Mouse (Mus musculus) olfactory bulb, adult 2 months (tissue): ENCODE results near the gene Minpp1. TPM values are rescaled to one million over a fixed set of nuclear protein-coding genes. Genes with fewer than 3 reads are reported as not detected.

ENCODE experiments used
- H3K27ac ChIP-seq: fragments of 200-500 bp; 2 replicates; pipeline ENCODE4 v1.5.1; 2012; ENCODE audit warnings: low read depth, low read length; ENCODE audit not compliant: insufficient read depth
- H3K4me1 ChIP-seq: fragments of 200-500 bp; 2 replicates; pipeline ENCODE4 v1.6.1; 2012; ENCODE audit warnings: low read length; ENCODE audit not compliant: control insufficient read depth, insufficient read depth
- H3K4me3 ChIP-seq: fragments of 200-500 bp; 2 replicates; pipeline ENCODE4 v1.5.1; 2012; ENCODE audit warnings: mild to moderate bottlenecking, low read depth, low read length, moderate library complexity; ENCODE audit not compliant: insufficient read depth
- CTCF ChIP-seq: fragments of 200-500 bp; IDR thresholded peaks from 2 replicates; pipeline ENCODE4 v1.5.1; 2012; ENCODE audit warnings: low read depth, mild to moderate bottlenecking, low read length, moderate library complexity; ENCODE audit not compliant: insufficient read depth
- POLR2A ChIP-seq: fragments of 200-500 bp; IDR thresholded peaks from 2 replicates; pipeline ENCODE4 v1.6.1; 2012; ENCODE audit warnings: mild to moderate bottlenecking, low read depth, low read length, moderate library complexity; ENCODE audit not compliant: insufficient read depth
- WGBS: fragments of 180-500 bp; shearing (Covaris S2); methylation state at CpG from one replicate; pipeline ENCODE4 v1.1.7; 2018; 5-methylcytosine and 5-hydroxymethylcytosine counted together
- polyA plus RNA-seq: library from polyadenylated mRNA; stranded (reverse); fragments of >200 nt; gene quantifications from 2 replicates; pipeline ENCODE4 v1.2.4, GENCODE M21; 2012; ENCODE audit warnings: low replicate concordance; ENCODE audit not compliant: missing spikeins, insufficient read depth, insufficient read length

Gene Minpp1
- polyA plus RNA-seq, 1 experiment = not detected

GRCm38 (mm10) chr19:32521446-32521845 lies 35.9 kb downstream of the Minpp1 start:
- Histone ChIP-seq H3K4me3 (no peak overlapping the region), H3K27ac (no peak overlapping the region), H3K4me1 (no peaks in the 10 kb centered on the region)
- WGBS = 90% methylated on average over 3 of the region's 3 CpGs
- no peak for TF ChIP-seq CTCF
- TF ChIP-seq POLR2A = no peak

GRCm38 (mm10) chr19:32522247-32522646 lies 36.7 kb downstream of the Minpp1 start:
- Histone ChIP-seq H3K4me1 (no peaks in the 10 kb centered on the region), H3K4me3 (no peak overlapping the region), H3K27ac (no peak overlapping the region)
- WGBS = 97% methylated on average over 5 of the region's 5 CpGs
- no peak for TF ChIP-seq CTCF
- TF ChIP-seq POLR2A = no peak

- Histone ChIP-seq H3K4me1 (no peaks in the 10 kb centered on the region), H3K27ac (no peak overlapping the region), H3K4me3 (no peak overlapping the region)
- no peak for TF ChIP-seq POLR2A
- no peak for TF ChIP-seq CTCF
- WGBS = 90% methylated on average over 8 of the region's 8 CpGs
Measured at GRCm38 (mm10) chr19:32522753-32523307, 37.3 kb downstream of the Minpp1 start.

GRCm38 (mm10) chr19:32523769-32524515 lies 38.4 kb downstream of the Minpp1 start:
- 80% methylated on average over 14 of the region's 14 CpGs for WGBS
- TF ChIP-seq POLR2A (no peak), CTCF (no peak)
- Histone ChIP-seq H3K4me1 (no peaks in the 10 kb centered on the region), H3K27ac (no peak overlapping the region), H3K4me3 (no peak overlapping the region)

- Histone ChIP-seq H3K4me1 (no peaks in the 10 kb centered on the region), H3K27ac (no peak overlapping the region), H3K4me3 (no peak overlapping the region)
- 76% methylated on average over 3 of the region's 3 CpGs for WGBS
- TF ChIP-seq CTCF (no peak), POLR2A (no peak)
Measured at GRCm38 (mm10) chr19:32524516-32524860, 38.9 kb downstream of the Minpp1 start.

GRCm38 (mm10) chr19:32527139-32527538 lies 41.6 kb downstream of the Minpp1 start:
- TF ChIP-seq CTCF = no peak
- no peak for TF ChIP-seq POLR2A
- Histone ChIP-seq H3K4me1 (no peaks in the 10 kb centered on the region), H3K4me3 (no peak overlapping the region), H3K27ac (no peak overlapping the region)
- 94% methylated on average over 5 of the region's 5 CpGs for WGBS

GRCm38 (mm10) chr19:32528723-32529122 lies 43.2 kb downstream of the Minpp1 start:
- 70% methylated on average over 3 of the region's 3 CpGs for WGBS
- H3K4me3 ChIP-seq = no peak overlapping the region
- no peaks in the 10 kb centered on the region for H3K4me1 ChIP-seq
- no peak for TF ChIP-seq POLR2A
- TF ChIP-seq CTCF = no peak
- H3K27ac ChIP-seq = no peak overlapping the region

GRCm38 (mm10) chr19:32529252-32529942 lies 43.8 kb downstream of the Minpp1 start:
- Histone ChIP-seq H3K27ac (no peak overlapping the region), H3K4me3 (no peak overlapping the region), H3K4me1 (no peaks in the 10 kb centered on the region)
- TF ChIP-seq CTCF (no peak), POLR2A (no peak)
- WGBS = 77% methylated on average over 11 of the region's 11 CpGs

- H3K27ac ChIP-seq = no peak overlapping the region
- WGBS = 92% methylated on average over 7 of the region's 7 CpGs
Measured at GRCm38 (mm10) chr19:32530296-32530695, 44.7 kb downstream of the Minpp1 start.

More at GRCm38 (mm10) chr19:32530296-32530695, 44.7 kb downstream of the Minpp1 start:
- Histone ChIP-seq H3K4me3 (no peak overlapping the region), H3K4me1 (no peaks in the 10 kb centered on the region)
- TF ChIP-seq CTCF (no peak), POLR2A (no peak)
